Mouse (Mus musculus) heart, adult 2 months (tissue): ENCODE results near the gene Bbip1. TPM values are rescaled to one million over a fixed set of nuclear protein-coding genes. Genes with fewer than 3 reads are reported as not detected.

Experiments used
- DNase-seq, 2 experiments: peaks; one replicate each; pipeline ENCODE4 v3.0.0; 2021
- H3K27ac ChIP-seq: fragments of 200-600 bp; 2 replicates; pipeline ENCODE4 v1.8.1; 2022
- H3K27me3 ChIP-seq: fragments of 200-500 bp; 2 replicates; pipeline ENCODE4 v1.6.1; 2012; ENCODE audit warnings: mild to moderate bottlenecking, low read length, inconsistent platforms, mixed read lengths; ENCODE audit not compliant: control insufficient read depth, insufficient read depth
- H3K36me3 ChIP-seq: fragments of 200-500 bp; 2 replicates; pipeline ENCODE4 v1.6.1; 2012; ENCODE audit warnings: low read length, inconsistent platforms; ENCODE audit not compliant: control insufficient read depth, insufficient read depth
- H3K4me1 ChIP-seq: fragments of 200-500 bp; 2 replicates; pipeline ENCODE4 v1.6.1; 2011; ENCODE audit warnings: low read length; ENCODE audit not compliant: control insufficient read depth, insufficient read depth
- H3K4me3 ChIP-seq: fragments of 200-600 bp; 2 replicates; pipeline ENCODE4 v1.8.1; 2022
- H3K79me2 ChIP-seq: fragments of 200-500 bp; replicated peaks from 2 replicates; pipeline ENCODE4 v1.6.1; 2012; ENCODE audit warnings: mild to moderate bottlenecking, inconsistent platforms, low read length, moderate library complexity, mixed read lengths; ENCODE audit not compliant: control insufficient read depth, insufficient read depth
- H3K9ac ChIP-seq: fragments of 200-500 bp; 2 replicates; pipeline ENCODE4 v1.6.1; 2012; ENCODE audit warnings: low read depth, mild to moderate bottlenecking, control low read depth, inconsistent platforms, low read length, mixed read lengths
- CTCF ChIP-seq: fragments of 200-600 bp; IDR thresholded peaks from 2 replicates; pipeline ENCODE4 v1.8.1; 2022; ENCODE audit warnings: antibody characterized with exemption, mild to moderate bottlenecking, moderate library complexity
- EP300 ChIP-seq: fragments of 200-500 bp; IDR thresholded peaks from 2 replicates; pipeline ENCODE4 v1.6.1; 2011; ENCODE audit warnings: low read depth, low read length, control low read depth; ENCODE audit not compliant: insufficient read depth
- POLR2A ChIP-seq: fragments of 200-500 bp; IDR thresholded peaks from 2 replicates; pipeline ENCODE4 v1.6.1; 2011; ENCODE audit warnings: mild to moderate bottlenecking, low read depth, low read length, control low read depth; ENCODE audit not compliant: insufficient read depth
- WGBS: fragments of 180-500 bp; shearing (Covaris S2); methylation state at CpG from one replicate; pipeline ENCODE4 v1.1.7; 2018; 5-methylcytosine and 5-hydroxymethylcytosine counted together
- intact Hi-C: fragments of 180-260 bp; cut with DNase I; formaldehyde crosslinking; loops from one replicate; pipeline ENCODE4 v1.15.1; 2025
- polyA plus RNA-seq: library from polyadenylated mRNA; depleted of rRNA; stranded (reverse); fragments of >200 nt; gene quantifications from 2 replicates; pipeline ENCODE4 v1.2.3, GENCODE M21; 2012
- total RNA-seq, 2 experiments: library from RNA; stranded (reverse); gene quantifications; 2 replicates each; pipeline ENCODE4 v1.2.3; 2021

Bbip1 gene
- total and polyA plus RNA-seq, 3 experiments: 12.4 to 35.4 (median 34.5) TPM

DNA sequence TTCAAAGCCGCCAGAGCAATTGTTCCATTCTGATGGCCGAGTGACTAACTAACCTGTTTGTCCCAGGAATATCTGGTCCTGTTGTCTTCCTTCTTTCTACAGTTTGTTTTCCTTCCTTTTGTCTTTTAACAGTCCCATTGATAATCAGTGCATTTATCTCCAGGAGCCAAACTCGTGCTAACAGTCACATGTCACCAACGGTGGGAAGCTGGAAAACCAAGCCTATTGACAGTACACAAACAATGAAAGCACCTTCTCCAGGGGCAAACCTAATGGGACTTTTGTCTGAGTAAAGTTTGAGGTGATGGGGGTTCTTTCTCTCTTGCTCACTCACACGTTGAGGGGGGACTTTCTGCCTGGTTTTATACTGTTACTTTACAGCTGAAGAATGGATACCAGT is 54.2 kb downstream of the Bbip1 start:
- no peak overlapping the region for H3K27ac ChIP-seq
- intact Hi-C loops: no loop called here
- WGBS: 58% methylated on average over 5 of the region's 5 CpGs

GRCm38 (mm10) chr19:53889555-53889954 is 54.9 kb downstream of the Bbip1 start:
- WGBS: 57% methylated on average over 5 of the region's 5 CpGs
- Histone ChIP-seq H3K36me3 (no peaks in the 10 kb centered on the region), H3K4me3 (no peak overlapping the region), H3K27me3 (no peaks in the 10 kb centered on the region), H3K27ac (no peak overlapping the region), H3K79me2 (no peaks in the 10 kb centered on the region), H3K4me1 (peaks cover 5% of the 10 kb centered on the region), H3K9ac (no peak overlapping the region)
- no peak for DNase-seq
- no peak for TF ChIP-seq POLR2A
- intact Hi-C loops: no loop called here

More for the DNA sequence above, 54.2 kb downstream of the Bbip1 start:
- Histone ChIP-seq H3K79me2 (no peaks in the 10 kb centered on the region), H3K36me3 (no peaks in the 10 kb centered on the region), H3K4me1 (peaks cover 5% of the 10 kb centered on the region), H3K27me3 (no peaks in the 10 kb centered on the region), H3K9ac (no peak overlapping the region), H3K4me3 (no peak overlapping the region)
- TF ChIP-seq EP300 (no peak), CTCF (no peak), POLR2A (no peak)
- no peak for DNase-seq

- intact Hi-C loops: no loop called here
- no peak for TF ChIP-seq CTCF
- no peak for TF ChIP-seq POLR2A
- no peak for TF ChIP-seq EP300
- 70% methylated on average over 9 of the region's 9 CpGs for WGBS
- H3K4me1 ChIP-seq: peaks cover 5% of the 10 kb centered on the region
- no peaks in the 10 kb centered on the region for H3K27me3 ChIP-seq
- no peak overlapping the region for H3K27ac ChIP-seq
- no peak for DNase-seq
- H3K36me3 ChIP-seq: no peaks in the 10 kb centered on the region
- H3K79me2 ChIP-seq: no peaks in the 10 kb centered on the region
- H3K9ac ChIP-seq: no peak overlapping the region
- H3K4me3 ChIP-seq: no peak overlapping the region
These were observed 56.1 kb downstream of the Bbip1 start for GRCm38 (mm10) chr19:53888331-53888730.

DNA sequence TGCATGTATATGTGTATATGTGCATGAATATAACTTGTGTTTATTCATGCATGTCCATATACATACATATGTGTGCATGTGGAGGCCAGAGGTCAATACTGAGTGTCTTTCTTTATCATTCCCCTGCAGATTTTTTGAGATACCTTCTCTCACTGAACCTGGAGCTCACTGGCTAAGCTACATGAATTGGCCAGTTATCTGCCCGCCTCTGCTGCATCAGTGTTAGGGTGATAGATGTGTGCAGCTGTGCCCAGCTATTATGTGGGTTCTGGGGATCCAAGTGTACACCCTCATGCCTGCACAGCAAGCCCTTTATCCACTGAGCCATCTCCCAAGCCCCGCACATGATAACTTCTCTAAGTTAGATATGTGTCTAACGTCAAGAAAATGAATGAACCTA is 56.6 kb downstream of the Bbip1 start:
- Histone ChIP-seq H3K27ac (no peak overlapping the region), H3K36me3 (no peaks in the 10 kb centered on the region), H3K27me3 (no peaks in the 10 kb centered on the region), H3K9ac (no peak overlapping the region), H3K79me2 (no peaks in the 10 kb centered on the region), H3K4me3 (no peak overlapping the region), H3K4me1 (peaks cover 5% of the 10 kb centered on the region)
- DNase-seq: no peak
- WGBS: 87% methylated on average over 3 of the region's 3 CpGs
- intact Hi-C loops: no loop called here
- TF ChIP-seq CTCF (no peak), EP300 (no peak), POLR2A (no peak)

- Histone ChIP-seq H3K9ac (no peak overlapping the region), H3K4me3 (no peak overlapping the region), H3K36me3 (no peaks in the 10 kb centered on the region), H3K79me2 (no peaks in the 10 kb centered on the region), H3K27ac (no peak overlapping the region), H3K4me1 (peaks cover 4% of the 10 kb centered on the region), H3K27me3 (no peaks in the 10 kb centered on the region)
- 77% methylated on average over 10 of the region's 10 CpGs for WGBS
- DNase-seq: peak in 1 of 2 experiments; percentile 16
- intact Hi-C loops: no loop called here
- no peak for TF ChIP-seq CTCF
- no peak for TF ChIP-seq POLR2A
- TF ChIP-seq EP300: no peak
These were observed 57.7 kb downstream of the Bbip1 start for GRCm38 (mm10) chr19:53886576-53887370.

GRCm38 (mm10) chr19:53885450-53885849 is 59.0 kb downstream of the Bbip1 start:
- Histone ChIP-seq H3K9ac (no peak overlapping the region), H3K27me3 (no peaks in the 10 kb centered on the region), H3K4me1 (no peaks in the 10 kb centered on the region), H3K27ac (no peak overlapping the region), H3K36me3 (no peaks in the 10 kb centered on the region), H3K79me2 (no peaks in the 10 kb centered on the region), H3K4me3 (no peak overlapping the region)
- DNase-seq: no peak
- 82% methylated on average over 10 of the region's 10 CpGs for WGBS
- TF ChIP-seq POLR2A (no peak), CTCF (no peak), EP300 (no peak)
- intact Hi-C loops: no loop called here
